Mouse (Mus musculus) limb, embryonic 14.5 days (tissue): Measurements from ENCODE around the gene Ift43. TPM values are rescaled to one million over a fixed set of nuclear protein-coding genes. Genes with fewer than 3 reads are reported as not detected.

Experiments
- ATAC-seq: fragments of 200-750 bp; cut with Nextera tagmentation; 2 replicates; pipeline ENCODE4 v1.8.0; 2017; ENCODE audit warnings: low read depth, moderate number of reproducible peaks, moderate TSS enrichment; ENCODE audit not compliant: low FRiP score
- DNase-seq: peaks from one replicate; pipeline ENCODE4 v3.0.0-alpha.2; 2015; ENCODE audit warnings: low spot score
- H3K27ac ChIP-seq: fragments of 300-500 bp; sonication (generic); replicated peaks from 2 replicates; pipeline ENCODE4 v1.5.1; 2014; ENCODE audit warnings: low read depth, mild to moderate bottlenecking, low read length, moderate library complexity, mixed read lengths
- H3K27me3 ChIP-seq: fragments of 300-500 bp; sonication (generic); 2 replicates; pipeline ENCODE4 v1.6.1; 2014; ENCODE audit warnings: low read length, mixed read lengths; ENCODE audit not compliant: control insufficient read depth, insufficient read depth
- H3K36me3 ChIP-seq: fragments of 300-500 bp; sonication (generic); 2 replicates; pipeline ENCODE4 v1.6.1; 2014; ENCODE audit warnings: mild to moderate bottlenecking, low read length, moderate library complexity, mixed read lengths; ENCODE audit not compliant: control insufficient read depth, insufficient read depth
- H3K4me1 ChIP-seq: fragments of 300-500 bp; sonication (generic); 2 replicates; pipeline ENCODE4 v1.6.1; 2014; ENCODE audit warnings: antibody characterized with exemption, low read length, mixed read lengths; ENCODE audit not compliant: control insufficient read depth, insufficient read depth
- H3K4me2 ChIP-seq: fragments of 300-500 bp; sonication (generic); replicated peaks from 2 replicates; pipeline ENCODE4 v1.6.1; 2014; ENCODE audit warnings: low read depth, mild to moderate bottlenecking, low read length, moderate library complexity; ENCODE audit not compliant: severe bottlenecking
- H3K4me3 ChIP-seq: fragments of 300-500 bp; sonication (generic); replicated peaks from 2 replicates; pipeline ENCODE4 v1.5.1; 2014; ENCODE audit warnings: low read length
- H3K9ac ChIP-seq: fragments of 300-500 bp; sonication (generic); 2 replicates; pipeline ENCODE4 v1.6.1; 2014; ENCODE audit warnings: mild to moderate bottlenecking, low read depth, low read length, moderate library complexity; ENCODE audit not compliant: severe bottlenecking
- H3K9me3 ChIP-seq: fragments of 300-500 bp; sonication (generic); 2 replicates; pipeline ENCODE4 v1.6.1; 2016; ENCODE audit warnings: low read length; ENCODE audit not compliant: control insufficient read depth
- POLR2A ChIP-seq: fragments of 200-500 bp; IDR thresholded peaks from 2 replicates; pipeline ENCODE4 v1.8.0; 2012; ENCODE audit warnings: inconsistent platforms, mild to moderate bottlenecking, moderate library complexity, borderline replicate concordance; ENCODE audit not compliant: insufficient read depth, insufficient read length; ENCODE audit errors: extremely low read depth
- WGBS: fragments of 180-500 bp; shearing (Covaris S2); extraction: QIAGEN DNeasy Blood & Tissue Kit; methylation state at CpG from one replicate; pipeline ENCODE4 v1.1.7; 2014; 5-methylcytosine and 5-hydroxymethylcytosine counted together
- polyA plus RNA-seq, 2 experiments: library from polyadenylated mRNA; depleted of rRNA in 1 of 2; stranded (reverse) in 1 of 2; unstranded in 1 of 2; fragments of >200 nt; fragmentation: Nextera tagmentation in 1 of 2; extraction: Ambion mirVana in 1 of 2; gene quantifications; 2 replicates each; pipeline versions ENCODE4 v1.2.1 to v1.2.3; 2012 to 2014

The Ift43 gene
- polyA plus RNA-seq, 2 experiments: 48.7 to 75.5 TPM

- no peak for TF ChIP-seq POLR2A
- Histone ChIP-seq H3K36me3 (no peaks in the 10 kb centered on the region), H3K9ac (no peak overlapping the region), H3K27ac (no peak overlapping the region), H3K4me1 (no peaks in the 10 kb centered on the region), H3K4me2 (no peak overlapping the region), H3K4me3 (no peak overlapping the region), H3K27me3 (peaks cover 47% of the 10 kb centered on the region), H3K9me3 (no peaks in the 10 kb centered on the region)
- DNase-seq (no peak), ATAC-seq (no peak)
- WGBS: under 1% methylated on average over 17 of the region's 19 CpGs
These were observed 128.8 kb downstream of the Ift43 start for GRCm38 (mm10) chr12:86211099-86211520.

Other genes with a start within 250 kb of the Ift43 start
- gene Tgfb3, start 3.5 kb upstream of the Ift43 start, polyA plus RNA-seq (2012; rRNA removed): 85.0 and 87.3 TPM in 2 replicates
- 64.7 and 70.4 TPM in 2 replicates for gene Tgfb3, start 3.5 kb upstream of the Ift43 start, polyA plus RNA-seq (2014; fragmentation: Nextera tagmentation; extraction: Ambion mirVana)
- gene Gpatch2l, start 159.3 kb downstream of the Ift43 start, polyA plus RNA-seq (2012; rRNA removed): 16.5 and 18.3 TPM in 2 replicates
- 15.3 and 17.5 TPM in 2 replicates for gene Gpatch2l, start 159.3 kb downstream of the Ift43 start, polyA plus RNA-seq (2014; fragmentation: Nextera tagmentation; extraction: Ambion mirVana)